Mouse (Mus musculus) cerebellum, postnatal 14 days (tissue): Measurements from ENCODE around the gene Cdadc1.

Experiments
- DNase-seq, 2 experiments: peaks; one replicate each; pipeline ENCODE4 v3.0.0; 2021; ENCODE audit warnings: mixed read lengths in 2 of 2

Cdadc1 gene

GRCm38 (mm10) chr14:59543158-59543826 is 54.5 kb downstream of the Cdadc1 start:
- DNase-seq, result no peak

- no peak for DNase-seq
Observed at GRCm38 (mm10) chr14:59540761-59541160, 57.0 kb downstream of the Cdadc1 start.

DNA sequence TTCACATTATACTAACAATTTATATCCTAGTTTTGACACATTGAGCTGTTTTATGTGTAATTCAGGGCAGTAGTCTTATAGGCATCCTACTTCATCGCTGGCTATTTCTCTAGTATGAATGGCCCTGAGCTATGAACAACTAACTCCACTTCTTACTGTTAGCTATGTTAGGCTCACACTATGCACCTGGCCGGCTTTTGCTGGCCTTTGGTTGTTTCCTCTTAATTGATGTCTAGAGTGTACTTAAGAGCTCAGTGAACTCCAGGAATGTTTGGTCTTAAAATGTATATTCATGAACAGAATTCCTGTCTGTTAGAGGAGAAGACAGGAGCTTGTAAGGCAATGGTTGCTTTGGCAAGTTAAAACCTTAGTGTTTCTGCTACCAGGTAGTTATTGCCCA is 57.5 kb downstream of the Cdadc1 start:
- no peak for DNase-seq

- DNase-seq, result no peak
Observed at GRCm38 (mm10) chr14:59537829-59538432, 59.8 kb downstream of the Cdadc1 start.

DNA sequence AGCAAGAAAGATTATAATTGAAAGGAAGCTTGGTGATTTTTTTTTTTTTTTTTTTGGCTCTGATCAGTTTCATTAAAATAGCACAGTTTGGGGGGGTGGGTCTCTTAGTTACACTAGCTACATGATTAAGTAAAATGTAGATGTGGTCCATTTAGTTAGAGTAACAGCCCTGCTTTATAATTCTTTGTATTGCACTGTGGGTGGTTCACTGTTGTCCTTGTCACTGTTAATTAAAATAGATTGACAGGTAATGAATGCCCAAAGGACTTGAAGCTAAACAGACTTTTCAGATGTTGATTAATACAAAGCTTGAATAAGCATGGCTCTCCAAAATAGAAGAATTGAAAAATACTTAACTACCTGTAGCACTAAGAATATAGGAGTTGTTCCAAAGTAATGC is 63.9 kb downstream of the Cdadc1 start:
- no peak for DNase-seq

DNA sequence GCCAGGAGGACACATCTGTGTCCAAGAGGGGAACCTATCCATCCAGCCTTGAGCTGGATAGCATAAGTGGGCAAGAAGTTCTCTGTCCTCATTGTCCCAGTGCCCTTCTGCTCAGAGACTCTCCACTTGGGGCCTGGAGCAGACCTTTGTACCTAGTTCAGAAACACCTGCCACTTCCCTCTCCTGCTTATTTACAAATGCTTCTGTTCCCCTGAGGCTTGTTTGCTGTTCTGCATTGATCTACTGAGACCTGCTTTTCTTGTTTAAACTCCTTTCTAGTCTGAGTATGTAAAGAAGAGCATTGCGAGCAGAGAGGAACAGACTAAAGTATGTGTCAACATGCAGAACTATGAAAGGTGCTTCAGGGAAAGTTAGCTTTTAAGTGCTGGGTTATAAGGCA is 64.8 kb downstream of the Cdadc1 start:
- no peak for DNase-seq

DNA sequence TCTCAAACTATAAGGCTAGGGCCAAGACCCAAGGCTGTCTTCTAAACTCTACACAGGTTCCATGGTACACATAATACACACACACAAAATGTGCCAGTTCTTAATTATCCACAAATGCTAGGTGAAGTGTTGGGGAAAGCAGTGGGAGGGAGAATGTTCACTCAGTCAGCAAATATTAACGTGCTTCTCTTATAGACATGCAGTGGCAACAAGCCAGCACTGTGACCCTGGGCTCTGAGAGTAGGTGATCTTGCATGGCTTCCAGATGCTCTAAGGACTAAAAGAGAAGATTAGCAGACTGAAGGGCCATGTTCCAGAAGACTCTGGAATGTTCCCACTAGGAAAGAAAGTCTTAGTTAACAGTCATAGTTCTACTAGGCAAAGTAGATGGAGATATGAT is 67.0 kb downstream of the Cdadc1 start:
- DNase-seq, result no peak

DNA sequence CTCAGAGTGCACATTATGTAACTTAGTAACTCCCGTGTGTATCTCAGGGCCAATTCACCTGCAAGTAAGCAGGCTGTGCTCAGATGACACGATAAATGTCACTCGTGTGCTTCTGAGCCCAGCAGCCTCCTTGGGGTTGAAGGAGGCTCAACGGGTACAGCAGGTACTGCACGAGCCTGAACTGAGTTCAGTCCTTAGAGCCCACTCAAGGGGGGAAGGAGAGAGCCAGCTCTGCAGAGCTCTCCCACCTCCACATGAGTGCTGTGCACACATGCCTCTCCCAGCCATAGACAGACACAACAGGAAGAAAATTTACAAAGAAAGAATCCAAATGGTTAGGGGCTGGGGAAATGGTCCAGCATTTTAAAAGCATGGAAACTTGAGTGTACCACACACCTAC is 71.9 kb downstream of the Cdadc1 start:
- no peak for DNase-seq

GRCm38 (mm10) chr14:59513922-59514444 is 83.8 kb downstream of the Cdadc1 start:
- no peak for DNase-seq
